In genomic region chr4:86124374-86124773, GRCm38 (mm10) we compare ENCODE assay signal across 8 mouse cellular contexts.
DNase-seq lines count a peak whose midpoint lies in the region; ATAC-seq lines count a peak whose summit lies in the region.

No protein-coding gene starts in this region.

- no peak overlapping the region for H3K9ac ChIP-seq in forebrain, embryonic 15.5 days (replicated peaks)
- no peak overlapping the region for H3K9ac ChIP-seq in forebrain, embryonic 11.5 days (ENCODE audit: low read length)
- H3K9ac ChIP-seq in intestine, embryonic 16.5 days (ENCODE audit: low read depth, low read length), result no peak overlapping the region
- H3K9ac ChIP-seq in limb, embryonic 15.5 days, result no peak overlapping the region

- no peaks in the 10 kb centered on the region for H3K9me3 ChIP-seq in forebrain, embryonic 15.5 days
- no peaks in the 10 kb centered on the region for H3K9me3 ChIP-seq in forebrain, embryonic 11.5 days (ENCODE audit: control insufficient read depth, low read length)
- H3K9me3 ChIP-seq in intestine, embryonic 16.5 days (ENCODE audit: control insufficient read depth, low read length), result no peaks in the 10 kb centered on the region
- no peaks in the 10 kb centered on the region for H3K9me3 ChIP-seq in limb, embryonic 15.5 days

- H3K4me1 ChIP-seq in forebrain, embryonic 15.5 days, result peaks cover 6% of the 10 kb centered on the region; the same call in 1 of the 2 replicates
- no peaks in the 10 kb centered on the region for H3K4me1 ChIP-seq in forebrain, embryonic 11.5 days (replicated peaks; ENCODE audit: control insufficient read depth, insufficient read depth, low read length)
- H3K4me1 ChIP-seq in intestine, embryonic 16.5 days (ENCODE audit: control insufficient read depth, insufficient read depth, low read length), result peaks cover 9% of the 10 kb centered on the region
- H3K4me1 ChIP-seq in limb, embryonic 15.5 days, result peaks cover 10% of the 10 kb centered on the region

- no peaks in the 10 kb centered on the region for H3K36me3 ChIP-seq in forebrain, embryonic 15.5 days
- H3K36me3 ChIP-seq in forebrain, embryonic 11.5 days (ENCODE audit: control insufficient read depth, insufficient read depth, low read length), result no peaks in the 10 kb centered on the region
- H3K36me3 ChIP-seq in intestine, embryonic 16.5 days (ENCODE audit: control insufficient read depth, insufficient read depth, low read length), result no peaks in the 10 kb centered on the region
- H3K36me3 ChIP-seq in limb, embryonic 15.5 days, result no peaks in the 10 kb centered on the region

- ATAC-seq in forebrain, embryonic 15.5 days (replicated peaks), result peak; percentile 73
- no peak for ATAC-seq in forebrain, embryonic 11.5 days (replicated peaks; ENCODE audit: low FRiP score)
- ATAC-seq in intestine, embryonic 16.5 days, result peak; percentile 46; the same call in 1 of the 2 replicates
- no peak for ATAC-seq in limb, embryonic 15.5 days (ENCODE audit: insufficient number of reproducible peaks, low FRiP score, low TSS enrichment, low read depth)

- intact Hi-C loops in gastrocnemius, postnatal 36 days (cut with DNase I), result no loop called here

- no peak for DNase-seq in forebrain, embryonic 11.5 days (ENCODE audit: low spot score)
- DNase-seq in testis, postnatal 10 days (ENCODE audit: low spot score), result peak; percentile 43
- DNase-seq in testis, postnatal 14 days (ENCODE audit: low spot score), result no peak
- DNase-seq in ovary, adult 18-20 months (ENCODE audit: low spot score), result no peak
- DNase-seq in gastrocnemius, postnatal 36 days, result no peak

- H3K27ac ChIP-seq in forebrain, embryonic 15.5 days (replicated peaks), result no peak overlapping the region
- H3K27ac ChIP-seq in forebrain, embryonic 11.5 days (ENCODE audit: low read depth, low read length), result no peak overlapping the region
- peak overlapping the region; percentile 51 for H3K27ac ChIP-seq in intestine, embryonic 16.5 days (ENCODE audit: low read length)
- H3K27ac ChIP-seq in limb, embryonic 15.5 days, result peak overlapping the region; percentile 38; the same call in 1 of the 2 replicates

- H3K4me2 ChIP-seq in forebrain, embryonic 15.5 days (replicated peaks), result no peak overlapping the region
- no peak overlapping the region for H3K4me2 ChIP-seq in forebrain, embryonic 11.5 days (ENCODE audit: low read depth, low read length, severe bottlenecking)
- H3K4me2 ChIP-seq in intestine, embryonic 16.5 days (ENCODE audit: low read depth, low read length), result no peak overlapping the region
- no peak overlapping the region for H3K4me2 ChIP-seq in limb, embryonic 15.5 days

- no peak overlapping the region for H3K4me3 ChIP-seq in forebrain, embryonic 15.5 days
- H3K4me3 ChIP-seq in forebrain, embryonic 11.5 days (ENCODE audit: low read depth, low read length), result no peak overlapping the region
- H3K4me3 ChIP-seq in intestine, embryonic 16.5 days (ENCODE audit: low read length), result no peak overlapping the region
- H3K4me3 ChIP-seq in limb, embryonic 15.5 days, result no peak overlapping the region

- WGBS in forebrain, embryonic 15.5 days, result 44% methylated on average over 3 of the region's 3 CpGs
- WGBS in forebrain, embryonic 11.5 days, result 73% methylated on average over 3 of the region's 3 CpGs
- WGBS in intestine, embryonic 16.5 days, result 42% methylated on average over 3 of the region's 3 CpGs
- 39% methylated on average over 3 of the region's 3 CpGs for WGBS in limb, embryonic 15.5 days

- no peaks in the 10 kb centered on the region for H3K27me3 ChIP-seq in forebrain, embryonic 15.5 days
- H3K27me3 ChIP-seq in forebrain, embryonic 11.5 days (ENCODE audit: control insufficient read depth, insufficient read depth, low read length), result no peaks in the 10 kb centered on the region
- no peaks in the 10 kb centered on the region for H3K27me3 ChIP-seq in intestine, embryonic 16.5 days (replicated peaks; ENCODE audit: control insufficient read depth, insufficient read depth, low read length)
- no peaks in the 10 kb centered on the region for H3K27me3 ChIP-seq in limb, embryonic 15.5 days

Comparison
In these comparisons a context has a peak if more than half of its experiments do, and no peak if none do; other contexts are left out.
1. ATAC-seq: peak in forebrain, embryonic 15.5 days (single experiment) and intestine, embryonic 16.5 days (single experiment); none in forebrain, embryonic 11.5 days (single experiment) and limb, embryonic 15.5 days (single experiment).
2. H3K27ac ChIP-seq: peak in intestine, embryonic 16.5 days (single experiment) and limb, embryonic 15.5 days (single experiment); none in forebrain, embryonic 15.5 days (single experiment) and forebrain, embryonic 11.5 days (single experiment).